Mouse (Mus musculus): ENCODE results near the gene Cplx3. TPM values are rescaled to one million over a fixed set of nuclear protein-coding genes. Genes with fewer than 3 reads are reported as not detected.

The Cplx3 gene
- polyA plus RNA-seq, 1 experiment from 2014 or later = not detected

- Histone ChIP-seq H3K4me3 (ENCODE audit: low read depth, low read length) (no peak overlapping the region), H3K27ac (replicated peaks) (0 out of 2 replicates have a peak overlapping the region, but pooled peaks have one; percentile 35), H3K9ac (ENCODE audit: low read length) (no peak overlapping the region), H3K36me3 (ENCODE audit: control insufficient read depth, insufficient read depth, low read length) (no peaks in the 10 kb centered on the region), H3K9me3 (ENCODE audit: control insufficient read depth, low read length) (no peaks in the 10 kb centered on the region), H3K27me3 (ENCODE audit: control insufficient read depth, insufficient read depth, low read length) (no peaks in the 10 kb centered on the region), H3K4me1 (replicated peaks; ENCODE audit: control insufficient read depth, insufficient read depth) (no peaks in the 10 kb centered on the region), H3K4me2 (replicated peaks; ENCODE audit: low read depth) (no peak overlapping the region)
- 19% methylated on average over 6 of the region's 6 CpGs for WGBS
- no peak for DNase-seq (ENCODE audit: low spot score)
- ATAC-seq (ENCODE audit: low FRiP score, low TSS enrichment) = no peak
- no peak for TF ChIP-seq EP300 (optimal IDR thresholded peaks at IDR 0.05)
- TF ChIP-seq CTCF (IDR thresholded peaks at IDR 0.05; ENCODE audit: low read depth) = no peak
Observed at GRCm38 (mm10) chr9:57650786-57651311, 44.8 kb upstream of the Cplx3 start.

- Histone ChIP-seq H3K36me3 (ENCODE audit: control insufficient read depth, insufficient read depth, low read length) (no peaks in the 10 kb centered on the region), H3K9ac (ENCODE audit: low read length) (no peak overlapping the region), H3K9me3 (ENCODE audit: control insufficient read depth, low read length) (no peaks in the 10 kb centered on the region), H3K27me3 (ENCODE audit: control insufficient read depth, insufficient read depth, low read length) (no peaks in the 10 kb centered on the region), H3K4me2 (replicated peaks; ENCODE audit: low read depth) (no peak overlapping the region), H3K4me1 (replicated peaks; ENCODE audit: control insufficient read depth, insufficient read depth) (no peaks in the 10 kb centered on the region), H3K27ac (replicated peaks) (0 out of 2 replicates have a peak overlapping the region, but pooled peaks have one; percentile 35), H3K4me3 (ENCODE audit: low read depth, low read length) (no peak overlapping the region)
- ATAC-seq (ENCODE audit: low FRiP score, low TSS enrichment) = no peak
- TF ChIP-seq EP300 (optimal IDR thresholded peaks at IDR 0.05) (no peak), CTCF (IDR thresholded peaks at IDR 0.05; ENCODE audit: low read depth) (no peak)
- WGBS = 86% methylated on average over 6 of the region's 6 CpGs
- no peak for DNase-seq (ENCODE audit: low spot score)
Observed at GRCm38 (mm10) chr9:57650130-57650785, 44.2 kb upstream of the Cplx3 start.

DNA sequence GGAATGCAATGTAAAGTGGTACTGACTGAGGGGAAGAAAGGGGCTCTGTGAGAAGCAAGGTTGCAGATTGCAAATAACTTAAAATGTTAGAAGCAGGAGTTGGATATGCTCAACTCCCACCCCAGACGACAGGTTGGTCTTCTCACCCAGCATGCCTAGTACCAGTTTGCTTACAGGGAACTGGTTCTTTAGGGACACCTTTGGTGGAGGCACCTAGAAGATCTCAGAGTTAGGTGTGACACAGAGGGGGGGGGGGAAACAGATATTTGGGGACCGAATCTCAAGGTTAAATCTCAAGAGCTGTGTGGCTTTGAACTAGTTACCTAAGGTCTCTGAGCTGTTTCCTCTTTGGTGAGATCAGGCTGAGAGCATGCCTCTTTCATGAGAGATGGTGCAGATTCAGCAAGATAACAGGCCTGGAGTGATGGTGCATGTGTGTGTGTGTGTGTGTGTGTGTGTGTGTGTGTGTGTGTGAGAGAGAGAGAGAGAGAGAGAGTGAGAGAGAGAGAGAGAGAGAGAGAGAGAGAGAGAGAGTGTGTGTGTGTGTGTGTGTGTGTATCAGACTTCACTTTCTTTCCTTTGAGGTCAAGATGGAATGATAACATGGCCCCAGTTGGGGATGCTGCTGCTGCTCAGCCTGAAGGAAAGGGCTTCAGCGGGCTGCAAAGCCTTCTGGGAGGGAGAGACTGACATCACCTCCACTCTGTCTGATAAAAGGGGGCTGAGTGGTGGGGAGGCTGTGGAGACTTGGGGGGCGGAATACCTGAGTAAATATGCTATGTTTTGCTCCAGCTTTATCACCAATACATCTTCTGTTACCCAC lies 41.4 kb upstream of the Cplx3 start:
- no peak overlapping the region for H3K4me3 ChIP-seq (ENCODE audit: low read depth, low read length)
- no peaks in the 10 kb centered on the region; the same call in 1 of the 2 replicates for H3K36me3 ChIP-seq (ENCODE audit: control insufficient read depth, insufficient read depth, low read length)
- 70% methylated on average over 4 of the region's 4 CpGs for WGBS
- no peaks in the 10 kb centered on the region for H3K27me3 ChIP-seq (ENCODE audit: control insufficient read depth, insufficient read depth, low read length)
- DNase-seq (ENCODE audit: low spot score) (no peak), ATAC-seq (ENCODE audit: low FRiP score, low TSS enrichment) (peak; percentile 8; the same call in 1 of the 2 replicates)
- no peak for TF ChIP-seq EP300 (optimal IDR thresholded peaks at IDR 0.05)
- no peak for TF ChIP-seq CTCF (IDR thresholded peaks at IDR 0.05; ENCODE audit: low read depth)
- H3K9ac ChIP-seq (ENCODE audit: low read length) = no peak overlapping the region
- peaks cover 7% of the 10 kb centered on the region for H3K4me1 ChIP-seq (replicated peaks; ENCODE audit: control insufficient read depth, insufficient read depth)
- no peaks in the 10 kb centered on the region for H3K9me3 ChIP-seq (ENCODE audit: control insufficient read depth, low read length)
- 0 out of 2 replicates have a peak overlapping the region, but pooled peaks have one; percentile 24 for H3K27ac ChIP-seq (replicated peaks)
- H3K4me2 ChIP-seq (replicated peaks; ENCODE audit: low read depth) = no peak overlapping the region

GRCm38 (mm10) chr9:57646551-57647103 lies 40.5 kb upstream of the Cplx3 start:
- DNase-seq (ENCODE audit: low spot score) (no peak), ATAC-seq (ENCODE audit: low FRiP score, low TSS enrichment) (no peak)
- Histone ChIP-seq H3K4me3 (ENCODE audit: low read depth, low read length) (no peak overlapping the region), H3K9me3 (ENCODE audit: control insufficient read depth, low read length) (no peaks in the 10 kb centered on the region), H3K4me2 (replicated peaks; ENCODE audit: low read depth) (no peak overlapping the region), H3K4me1 (replicated peaks; ENCODE audit: control insufficient read depth, insufficient read depth) (peaks cover 7% of the 10 kb centered on the region), H3K36me3 (ENCODE audit: control insufficient read depth, insufficient read depth, low read length) (no peaks in the 10 kb centered on the region; the same call in 1 of the 2 replicates), H3K9ac (ENCODE audit: low read length) (no peak overlapping the region), H3K27ac (replicated peaks) (no peak overlapping the region), H3K27me3 (ENCODE audit: control insufficient read depth, insufficient read depth, low read length) (no peaks in the 10 kb centered on the region)
- 71% methylated on average over 12 of the region's 12 CpGs for WGBS
- no peak for TF ChIP-seq CTCF (IDR thresholded peaks at IDR 0.05; ENCODE audit: low read depth)
- TF ChIP-seq EP300 (optimal IDR thresholded peaks at IDR 0.05) = no peak

- ATAC-seq (ENCODE audit: low FRiP score, low TSS enrichment) = peak; percentile 85
- Histone ChIP-seq H3K9me3 (ENCODE audit: control insufficient read depth, low read length) (no peaks in the 10 kb centered on the region), H3K36me3 (ENCODE audit: control insufficient read depth, insufficient read depth, low read length) (no peaks in the 10 kb centered on the region; the same call in 1 of the 2 replicates), H3K4me3 (ENCODE audit: low read depth, low read length) (peak overlapping the region; percentile 92), H3K27me3 (ENCODE audit: control insufficient read depth, insufficient read depth, low read length) (no peaks in the 10 kb centered on the region), H3K4me2 (replicated peaks; ENCODE audit: low read depth) (peak overlapping the region; percentile 94), H3K4me1 (replicated peaks; ENCODE audit: control insufficient read depth, insufficient read depth) (peaks cover 12% of the 10 kb centered on the region), H3K9ac (ENCODE audit: low read length) (peak overlapping the region; percentile 98), H3K27ac (replicated peaks) (peak overlapping the region; percentile 97)
- peak; percentile 95 for DNase-seq (ENCODE audit: low spot score)
- no peak for TF ChIP-seq EP300 (optimal IDR thresholded peaks at IDR 0.05)
- TF ChIP-seq CTCF (IDR thresholded peaks at IDR 0.05; ENCODE audit: low read depth) = peak; percentile 81
- under 1% methylated on average over 58 of the region's 85 CpGs for WGBS
Observed at GRCm38 (mm10) chr9:57644944-57645893, 39.1 kb upstream of the Cplx3 start.
